27 mouse cellular contexts compared by ENCODE assay signal in the genomic region with DNA sequence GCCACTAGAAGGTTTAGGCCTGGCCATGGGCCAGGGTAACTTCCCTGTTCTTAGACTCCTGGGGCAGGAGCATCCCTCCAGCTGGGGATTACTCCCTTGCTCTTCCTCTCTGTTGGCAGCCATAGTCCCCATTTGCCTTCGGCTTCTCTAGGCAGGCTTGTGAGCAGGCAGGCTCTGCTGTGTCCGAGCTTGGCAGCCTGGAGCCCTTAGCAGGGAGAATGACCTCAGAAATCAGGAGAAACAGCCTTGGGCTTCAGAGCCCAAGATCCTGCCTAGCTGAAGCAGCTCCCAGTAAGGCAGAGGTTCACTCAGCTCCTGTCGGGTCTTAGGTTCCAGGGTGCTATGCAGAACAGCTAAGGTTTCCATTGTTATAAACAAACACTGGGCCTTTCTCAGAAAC. TPM values are rescaled to one million over a fixed set of nuclear protein-coding genes. Genes with fewer than 3 reads are reported as not detected.
DNase-seq lines count a peak whose midpoint lies in the region; ATAC-seq and TF ChIP-seq lines count a peak whose summit lies in the region.
"Had no signal": no experiment of that assay in that cellular context is flagged by ENCODE, and none has a peak within 500 bp of the region (broad histone marks: within the 10 kb centered on the region; RNA-seq: fewer than 3 reads in every experiment).

No protein-coding gene starts in this region.

- H3K9ac ChIP-seq in neural tube, embryonic 12.5 days: 0 out of 2 replicates have a peak overlapping the region, but pooled peaks have one; percentile 13
- no peak overlapping the region for H3K9ac ChIP-seq in neural tube, embryonic 15.5 days (replicated peaks)
- peak overlapping the region; percentile 60; the same call in 1 of the 2 replicates for H3K9ac ChIP-seq in heart, postnatal 0 days (replicated peaks; ENCODE audit: low read depth, low read length)
- no peak overlapping the region for H3K9ac ChIP-seq in hindbrain, embryonic 13.5 days
- H3K9ac ChIP-seq: embryonic facial prominence, embryonic 12.5 days; forebrain, embryonic 12.5 days; hindbrain, embryonic 15.5 days; liver, embryonic 15.5 days; lung, embryonic 15.5 days; stomach, embryonic 15.5 days had no signal

- 81% methylated on average over 3 of the region's 3 CpGs for WGBS in neural tube, embryonic 12.5 days
- 79% methylated on average over 3 of the region's 3 CpGs for WGBS in neural tube, embryonic 15.5 days
- WGBS in heart, postnatal 0 days: 29% methylated on average over 3 of the region's 3 CpGs
- 75% methylated on average over 3 of the region's 3 CpGs for WGBS in hindbrain, embryonic 13.5 days

- no peak overlapping the region for H3K4me3 ChIP-seq in neural tube, embryonic 12.5 days
- no peak overlapping the region for H3K4me3 ChIP-seq in neural tube, embryonic 15.5 days (replicated peaks)
- H3K4me3 ChIP-seq in heart, postnatal 0 days (ENCODE audit: low read depth, low read length): peak overlapping the region; percentile 49
- no peak overlapping the region for H3K4me3 ChIP-seq in hindbrain, embryonic 13.5 days
- H3K4me3 ChIP-seq: embryonic facial prominence, embryonic 12.5 days; forebrain, embryonic 12.5 days; hindbrain, embryonic 15.5 days; limb, embryonic 10.5 days; liver, embryonic 15.5 days; lung, embryonic 15.5 days; megakaryocyte, embryonic 14.5 days; stomach, embryonic 15.5 days had no signal

- no peaks in the 10 kb centered on the region for H3K4me1 ChIP-seq in neural tube, embryonic 12.5 days
- H3K4me1 ChIP-seq in neural tube, embryonic 15.5 days: peaks cover 7% of the 10 kb centered on the region; the same call in 1 of the 2 replicates
- peaks cover 15% of the 10 kb centered on the region for H3K4me1 ChIP-seq in heart, postnatal 0 days (ENCODE audit: control insufficient read depth, insufficient read depth)
- H3K4me1 ChIP-seq in hindbrain, embryonic 13.5 days (replicated peaks): peaks cover 8% of the 10 kb centered on the region
- H3K4me1 ChIP-seq: forebrain, embryonic 12.5 days; stomach, embryonic 15.5 days had no signal

- no peak for TF ChIP-seq CTCF in heart, postnatal 0 days (IDR thresholded peaks at IDR 0.05; ENCODE audit: low read depth)

- H3K27ac ChIP-seq in neural tube, embryonic 12.5 days: no peak overlapping the region
- no peak overlapping the region; the same call in 1 of the 2 replicates for H3K27ac ChIP-seq in neural tube, embryonic 15.5 days (replicated peaks)
- H3K27ac ChIP-seq in heart, postnatal 0 days (ENCODE audit: low read depth): peak overlapping the region; percentile 96
- no peak overlapping the region for H3K27ac ChIP-seq in hindbrain, embryonic 13.5 days
- H3K27ac ChIP-seq: embryonic facial prominence, embryonic 12.5 days; forebrain, embryonic 12.5 days; hindbrain, embryonic 15.5 days; limb, embryonic 10.5 days; liver, embryonic 15.5 days; lung, embryonic 15.5 days; stomach, embryonic 15.5 days had no signal

- peaks cover 49% of the 10 kb centered on the region for H3K36me3 ChIP-seq in neural tube, embryonic 12.5 days
- peaks cover 48% of the 10 kb centered on the region for H3K36me3 ChIP-seq in neural tube, embryonic 15.5 days
- peaks cover 43% of the 10 kb centered on the region for H3K36me3 ChIP-seq in heart, postnatal 0 days (replicated peaks; ENCODE audit: control insufficient read depth, insufficient read depth, low read length)
- H3K36me3 ChIP-seq in hindbrain, embryonic 13.5 days: peaks cover 66% of the 10 kb centered on the region

- no peak for TF ChIP-seq EP300 in heart, postnatal 0 days (IDR thresholded peaks at IDR 0.05; ENCODE audit: low read depth)

- ATAC-seq in neural tube, embryonic 12.5 days (ENCODE audit: low FRiP score, low read depth): no peak
- no peak for ATAC-seq in neural tube, embryonic 15.5 days (ENCODE audit: low FRiP score)
- ATAC-seq in heart, postnatal 0 days (ENCODE audit: insufficient read depth, low read depth): no peak
- ATAC-seq in hindbrain, embryonic 13.5 days (ENCODE audit: low FRiP score): no peak

- H3K27me3 ChIP-seq in neural tube, embryonic 12.5 days (replicated peaks): no peaks in the 10 kb centered on the region
- H3K27me3 ChIP-seq in neural tube, embryonic 15.5 days (replicated peaks): no peaks in the 10 kb centered on the region
- H3K27me3 ChIP-seq in heart, postnatal 0 days (ENCODE audit: control insufficient read depth, insufficient read depth, low read length): no peaks in the 10 kb centered on the region
- no peaks in the 10 kb centered on the region for H3K27me3 ChIP-seq in hindbrain, embryonic 13.5 days
- H3K27me3 ChIP-seq: embryonic facial prominence, embryonic 12.5 days; forebrain, embryonic 12.5 days; hindbrain, embryonic 15.5 days; liver, embryonic 15.5 days; lung, embryonic 15.5 days; megakaryocyte, embryonic 14.5 days; stomach, embryonic 15.5 days had no signal

- DNase-seq in heart, adult 11 months: peak; percentile 92
- no peak for DNase-seq in heart, adult 9 months (ENCODE audit: low spot score in 2 of 2)
- no peak for DNase-seq in heart, postnatal 0 days (ENCODE audit: low spot score)
- no peak for DNase-seq in layer of hippocampus, postnatal 25 days (ENCODE audit: extremely low spot score in 1 of 2, low spot score in 1 of 2)
- DNase-seq: cerebellum, adult 18-20 months; kidney, adult 2 months; kidney, postnatal 10 days; liver; lung, postnatal 36 days; midbrain, embryonic 14.5 days; thymus, adult 18-20 months; thymus, postnatal 36 days had no signal

- no peak overlapping the region for H3K4me2 ChIP-seq in neural tube, embryonic 12.5 days (replicated peaks)
- no peak overlapping the region for H3K4me2 ChIP-seq in neural tube, embryonic 15.5 days
- H3K4me2 ChIP-seq in heart, postnatal 0 days (ENCODE audit: low read depth, low read length): peak overlapping the region; percentile 64
- no peak overlapping the region for H3K4me2 ChIP-seq in hindbrain, embryonic 13.5 days
- H3K4me2 ChIP-seq: embryonic facial prominence, embryonic 12.5 days; forebrain, embryonic 12.5 days; hindbrain, embryonic 15.5 days; liver, embryonic 15.5 days; lung, embryonic 15.5 days; stomach, embryonic 15.5 days had no signal

- H3K9me3 ChIP-seq in neural tube, embryonic 12.5 days: no peaks in the 10 kb centered on the region
- H3K9me3 ChIP-seq in neural tube, embryonic 15.5 days (replicated peaks): no peaks in the 10 kb centered on the region
- no peaks in the 10 kb centered on the region for H3K9me3 ChIP-seq in heart, postnatal 0 days (replicated peaks; ENCODE audit: control insufficient read depth, low read length)
- no peaks in the 10 kb centered on the region for H3K9me3 ChIP-seq in hindbrain, embryonic 13.5 days
- H3K9me3 ChIP-seq: embryonic facial prominence, embryonic 12.5 days; forebrain, embryonic 12.5 days; hindbrain, embryonic 15.5 days; limb, embryonic 10.5 days; liver, embryonic 15.5 days; lung, embryonic 15.5 days; megakaryocyte, embryonic 14.5 days; stomach, embryonic 15.5 days had no signal

RNA-seq across cellular contexts. Expression of a gene that starts 1.1 kb away (rescaled TPM):
- 1.9 and 2.2 TPM in 2 replicates for polyA plus RNA-seq in neural tube, embryonic 12.5 days (2016; fragmentation: Nextera tagmentation; extraction: Ambion mirVana)
- polyA plus RNA-seq in neural tube, embryonic 15.5 days (2015; fragmentation: Nextera tagmentation; extraction: Ambion mirVana): 1.5 and 4.8 TPM in 2 replicates
- total RNA-seq in heart, postnatal 0 days (2014; rRNA removed; ENCODE audit: low replicate concordance): 425 and 483 TPM in 2 replicates
- 1,841 and 1,871 TPM in 2 replicates for polyA plus RNA-seq in heart, postnatal 0 days (2015; fragmentation: Nextera tagmentation; extraction: Ambion mirVana)
- 0.69 TPM in 1 of 2 replicates, not detected in the other for polyA plus RNA-seq in hindbrain, embryonic 13.5 days (2015; fragmentation: Nextera tagmentation; extraction: Ambion mirVana)
- 1 to 10 TPM; 1.3 to 2.8 TPM for total RNA-seq in layer of hippocampus, postnatal 25 days (2021)
- total RNA-seq: granulocyte monocyte progenitor cell, adult 5-6 weeks; layer of hippocampus, postnatal 10 days; MEL had no signal
- polyA plus RNA-seq: forebrain, embryonic 12.5 days; hindbrain, embryonic 15.5 days; midbrain, embryonic 14.5 days; neural tube, embryonic 14.5 days had no signal

RNA-seq across cellular contexts. Expression of a gene that starts 17.0 kb away (rescaled TPM):
- polyA plus RNA-seq in neural tube, embryonic 12.5 days (2016; fragmentation: Nextera tagmentation; extraction: Ambion mirVana): 32.4 and 33.1 TPM in 2 replicates
- polyA plus RNA-seq in neural tube, embryonic 15.5 days (2015; fragmentation: Nextera tagmentation; extraction: Ambion mirVana): 61.9 and 67.8 TPM in 2 replicates
- total RNA-seq in heart, postnatal 0 days (2014; rRNA removed; ENCODE audit: low replicate concordance): 89.4 and 105 TPM in 2 replicates
- 76.1 and 78.0 TPM in 2 replicates for polyA plus RNA-seq in heart, postnatal 0 days (2015; fragmentation: Nextera tagmentation; extraction: Ambion mirVana)
- polyA plus RNA-seq in hindbrain, embryonic 13.5 days (2015; fragmentation: Nextera tagmentation; extraction: Ambion mirVana): 41.6 and 45.3 TPM in 2 replicates
- total RNA-seq in layer of hippocampus, postnatal 25 days (2021): 10 to 100 TPM; 67.0 to 77.5 TPM

RNA-seq across cellular contexts. Expression of a gene that starts 17.4 kb away (rescaled TPM):
- polyA plus RNA-seq in neural tube, embryonic 12.5 days (2016; fragmentation: Nextera tagmentation; extraction: Ambion mirVana): 293 and 317 TPM in 2 replicates
- polyA plus RNA-seq in neural tube, embryonic 15.5 days (2015; fragmentation: Nextera tagmentation; extraction: Ambion mirVana): 253 and 254 TPM in 2 replicates
- total RNA-seq in heart, postnatal 0 days (2014; rRNA removed; ENCODE audit: low replicate concordance): 72.6 and 84.3 TPM in 2 replicates
- polyA plus RNA-seq in heart, postnatal 0 days (2015; fragmentation: Nextera tagmentation; extraction: Ambion mirVana): 172 and 185 TPM in 2 replicates
- 278 and 284 TPM in 2 replicates for polyA plus RNA-seq in hindbrain, embryonic 13.5 days (2015; fragmentation: Nextera tagmentation; extraction: Ambion mirVana)
- total RNA-seq in layer of hippocampus, postnatal 25 days (2021): 100 to 1,000 TPM; 107 to 117 TPM

RNA-seq across cellular contexts. Expression of a gene that starts 21.6 kb away (rescaled TPM):
- 0.08 TPM in 1 of 2 replicates, not detected in the other for polyA plus RNA-seq in neural tube, embryonic 12.5 days (2016; fragmentation: Nextera tagmentation; extraction: Ambion mirVana)
- polyA plus RNA-seq in neural tube, embryonic 15.5 days (2015; fragmentation: Nextera tagmentation; extraction: Ambion mirVana): 0.67 and 5.6 TPM in 2 replicates
- total RNA-seq in heart, postnatal 0 days (2014; rRNA removed; ENCODE audit: low replicate concordance): not detected in 2 replicates
- 0.08 TPM in 1 of 2 replicates, not detected in the other for polyA plus RNA-seq in heart, postnatal 0 days (2015; fragmentation: Nextera tagmentation; extraction: Ambion mirVana)
- 0.09 and 0.12 TPM in 2 replicates for polyA plus RNA-seq in hindbrain, embryonic 13.5 days (2015; fragmentation: Nextera tagmentation; extraction: Ambion mirVana)
- total RNA-seq in layer of hippocampus, postnatal 25 days (2021): under 1 TPM; 0.21 to 0.37 TPM
- total RNA-seq: granulocyte monocyte progenitor cell, adult 5-6 weeks; MEL had no signal

RNA-seq across cellular contexts. Expression of a gene that starts 41.7 kb away (rescaled TPM):
- 30.3 and 34.2 TPM in 2 replicates for polyA plus RNA-seq in neural tube, embryonic 12.5 days (2016; fragmentation: Nextera tagmentation; extraction: Ambion mirVana)
- 45.8 and 49.1 TPM in 2 replicates for polyA plus RNA-seq in neural tube, embryonic 15.5 days (2015; fragmentation: Nextera tagmentation; extraction: Ambion mirVana)
- 13.9 and 14.8 TPM in 2 replicates for total RNA-seq in heart, postnatal 0 days (2014; rRNA removed; ENCODE audit: low replicate concordance)
- polyA plus RNA-seq in heart, postnatal 0 days (2015; fragmentation: Nextera tagmentation; extraction: Ambion mirVana): 29.6 and 32.0 TPM in 2 replicates
- polyA plus RNA-seq in hindbrain, embryonic 13.5 days (2015; fragmentation: Nextera tagmentation; extraction: Ambion mirVana): 43.3 and 44.0 TPM in 2 replicates
- 10 to 100 TPM; 26.6 to 29.6 TPM for total RNA-seq in layer of hippocampus, postnatal 25 days (2021)

Comparison
In these comparisons a context has a peak if more than half of its experiments do, and no peak if none do; other contexts are left out.
1. H3K9ac ChIP-seq: peak in neural tube, embryonic 12.5 days (single experiment) and heart, postnatal 0 days (single experiment); none in neural tube, embryonic 15.5 days (single experiment) and hindbrain, embryonic 13.5 days (single experiment).
2. RNA of a gene that starts 1.1 kb away (polyA plus RNA-seq): 1,841 to 1,871 TPM in heart, postnatal 0 days; 1.5 to 4.8 TPM in neural tube, embryonic 15.5 days, 1.9 to 2.2 TPM in neural tube, embryonic 12.5 days and 0.69 TPM in hindbrain, embryonic 13.5 days; every median in the first group is over 100 times any median in the second.